8 mouse cellular contexts compared by ENCODE assay signal in the genomic region with DNA sequence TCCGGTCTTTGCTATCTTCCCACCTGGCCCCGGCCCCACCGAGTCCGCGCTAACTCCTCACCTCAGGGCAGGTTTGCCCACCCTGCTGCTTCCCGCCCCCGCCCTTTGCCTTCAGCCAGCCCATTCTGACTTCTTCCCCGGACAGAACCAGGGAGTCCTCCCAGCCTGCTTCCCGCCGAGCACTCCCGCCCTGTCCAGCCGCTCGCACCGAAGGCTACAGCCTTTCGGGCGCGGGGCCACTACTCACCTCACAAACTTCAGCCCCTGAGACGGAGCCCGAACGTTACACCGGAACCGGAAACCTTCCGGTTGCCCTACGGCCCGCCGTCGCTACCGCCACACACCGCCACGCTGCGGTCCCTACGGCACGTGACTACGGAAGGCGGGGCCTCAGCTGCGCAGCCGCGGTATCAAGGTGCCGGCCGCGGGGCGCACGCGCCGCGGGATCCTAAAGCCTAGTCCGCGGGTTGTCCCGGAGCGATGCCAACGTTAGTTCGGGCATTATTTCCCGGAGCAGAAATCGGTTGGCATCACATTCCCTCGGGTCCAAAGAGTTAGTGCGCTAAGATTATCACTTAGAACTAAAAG. TPM values are rescaled to one million over a fixed set of nuclear protein-coding genes. Genes with fewer than 3 reads are reported as not detected.
DNase-seq lines count a peak whose midpoint lies in the region; ATAC-seq lines count a peak whose summit lies in the region.

Prpf3 (minus strand) TSS at position 384 of the 588 bp plus-strand sequence.

- H3K4me2 ChIP-seq in heart, embryonic 14.5 days (ENCODE audit: low read length) = peak within 1 kb of the TSS; percentile 78
- peak within 1 kb of the TSS; percentile 78 for H3K4me2 ChIP-seq in liver, embryonic 13.5 days
- H3K4me2 ChIP-seq in stomach, embryonic 16.5 days (ENCODE audit: low read depth, low read length) = peak within 1 kb of the TSS; percentile 72

- peak within 1 kb of the TSS; percentile 78 for H3K27ac ChIP-seq in brown adipose tissue, adult 24 weeks (replicated peaks; ENCODE audit: low read depth, low read length)
- peak within 1 kb of the TSS; percentile 38 to 71 for H3K27ac ChIP-seq in heart, embryonic 14.5 days (replicated peaks in 1 of 2; ENCODE audit: control insufficient read depth in 1 of 2, insufficient read depth in 1 of 2, low read depth in 2 of 2, low read length in 2 of 2)
- peak within 1 kb of the TSS; percentile 84 for H3K27ac ChIP-seq in liver, embryonic 13.5 days
- H3K27ac ChIP-seq in stomach, embryonic 16.5 days (ENCODE audit: low read length) = peak within 1 kb of the TSS; percentile 66

- peak within 1 kb of the TSS; percentile 88 for H3K9ac ChIP-seq in heart, embryonic 14.5 days (ENCODE audit: low read length)
- peak within 1 kb of the TSS; percentile 88 for H3K9ac ChIP-seq in liver, embryonic 13.5 days
- peak within 1 kb of the TSS; percentile 92 for H3K9ac ChIP-seq in stomach, embryonic 16.5 days (ENCODE audit: low read length)

- no peaks in the 10 kb centered on the region for H3K4me1 ChIP-seq in brown adipose tissue, adult 24 weeks (ENCODE audit: control insufficient read depth, insufficient read depth, insufficient read length, low read length)
- peaks cover 0 to 17% of the 10 kb centered on the region in 2 experiments; a peak in 2 of 4 replicates for H3K4me1 ChIP-seq in heart, embryonic 14.5 days (ENCODE audit: control insufficient read depth in 2 of 2, insufficient read depth in 2 of 2, low read length in 2 of 2)
- H3K4me1 ChIP-seq in liver, embryonic 13.5 days (replicated peaks) = peaks cover 47% of the 10 kb centered on the region
- peaks cover 3% of the 10 kb centered on the region; the same call in 1 of the 2 replicates for H3K4me1 ChIP-seq in stomach, embryonic 16.5 days (ENCODE audit: control insufficient read depth, insufficient read depth, low read length)

- ATAC-seq in heart, embryonic 14.5 days (ENCODE audit: insufficient number of reproducible peaks, insufficient read depth, low FRiP score, low read depth) = peak; percentile 96
- ATAC-seq in liver, embryonic 13.5 days (ENCODE audit: low read depth) = peak; percentile 97
- ATAC-seq in stomach, embryonic 16.5 days (ENCODE audit: insufficient read depth, low FRiP score) = peak; percentile 99

- H3K9me3 ChIP-seq in heart, embryonic 14.5 days (ENCODE audit: control insufficient read depth, low read length) = no peaks in the 10 kb centered on the region
- H3K9me3 ChIP-seq in liver, embryonic 13.5 days (replicated peaks) = no peaks in the 10 kb centered on the region
- no peaks in the 10 kb centered on the region for H3K9me3 ChIP-seq in stomach, embryonic 16.5 days (replicated peaks; ENCODE audit: control insufficient read depth, low read length)

- no peaks in the 10 kb centered on the region for H3K27me3 ChIP-seq in heart, embryonic 14.5 days (ENCODE audit: control insufficient read depth, insufficient read depth, low read length)
- H3K27me3 ChIP-seq in liver, embryonic 13.5 days = no peaks in the 10 kb centered on the region
- no peaks in the 10 kb centered on the region for H3K27me3 ChIP-seq in stomach, embryonic 16.5 days (ENCODE audit: control insufficient read depth, insufficient read depth, low read length)

- WGBS in heart, embryonic 14.5 days = 0% methylated on average over 56 of the region's 56 CpGs
- WGBS in liver, embryonic 13.5 days (ENCODE audit: insufficient replicate concordance) = under 1% methylated on average over 56 of the region's 56 CpGs
- under 1% methylated on average over 56 of the region's 56 CpGs for WGBS in stomach, embryonic 16.5 days

- DNase-seq in CD4-positive, CD25-positive, alpha-beta regulatory T cell, adult 2 months (ENCODE audit: low read depth, low spot score) = peak; percentile 96
- DNase-seq in fibroblast of lung, adult 2 months (ENCODE audit: low read depth) = peak; percentile 84
- DNase-seq in kidney, postnatal 14 days = peak; percentile 97
- peak; percentile 93 for DNase-seq in liver, embryonic 13.5 days
- DNase-seq in neural tube, embryonic 10.5 days (ENCODE audit: extremely low spot score, low spot score) = peak; percentile 90

- peak within 1 kb of the TSS; percentile 87 for H3K4me3 ChIP-seq in brown adipose tissue, adult 24 weeks (ENCODE audit: insufficient read depth, low read depth, low read length)
- H3K4me3 ChIP-seq in heart, embryonic 14.5 days (ENCODE audit: control insufficient read depth in 1 of 2, insufficient read depth in 1 of 2, low read depth in 1 of 2, low read length in 2 of 2) = peak within 1 kb of the TSS; percentile 78 to 82
- peak within 1 kb of the TSS; percentile 79 for H3K4me3 ChIP-seq in liver, embryonic 13.5 days (replicated peaks)
- H3K4me3 ChIP-seq in stomach, embryonic 16.5 days (replicated peaks; ENCODE audit: low read length) = peak within 1 kb of the TSS; percentile 91

- peaks cover 29% of the 10 kb centered on the region for H3K36me3 ChIP-seq in heart, embryonic 14.5 days (ENCODE audit: control insufficient read depth, insufficient read depth, low read length)
- peaks cover 31% of the 10 kb centered on the region for H3K36me3 ChIP-seq in liver, embryonic 13.5 days
- peaks cover 8% of the 10 kb centered on the region for H3K36me3 ChIP-seq in stomach, embryonic 16.5 days (ENCODE audit: control insufficient read depth, insufficient read depth, low read length)

RNA-seq across cellular contexts. Expression of gene Prpf3, which starts in this region (rescaled TPM):
- polyA plus RNA-seq in brown adipose tissue, adult 24 weeks (2012; ENCODE audit: insufficient read depth, insufficient read length, missing spikeins) = 14.2 and 30.0 TPM in 2 replicates
- 29.0 and 33.7 TPM in 2 replicates for polyA plus RNA-seq in heart, embryonic 14.5 days (2014; fragmentation: Nextera tagmentation; extraction: Ambion mirVana)
- polyA plus RNA-seq in liver, embryonic 13.5 days (2015; fragmentation: Nextera tagmentation; extraction: Ambion mirVana) = 30.7 and 36.6 TPM in 2 replicates
- 41.1 and 44.8 TPM in 2 replicates for polyA plus RNA-seq in stomach, embryonic 16.5 days (2015; fragmentation: Nextera tagmentation; extraction: Ambion mirVana)

Comparison
In these comparisons a context has a peak if more than half of its experiments do, and no peak if none do; other contexts are left out.
1. Peak in every context shown above with its lines: DNase-seq, ATAC-seq, H3K4me3 ChIP-seq and H3K27ac ChIP-seq.